Mouse (Mus musculus): ENCODE data around the gene Arap1. TPM values are rescaled to one million over a fixed set of nuclear protein-coding genes. Genes with fewer than 3 reads are reported as not detected.

Arap1 gene
- total RNA-seq, 2 experiments from 2014 or later = 17.9 to 19.9 TPM

DNA sequence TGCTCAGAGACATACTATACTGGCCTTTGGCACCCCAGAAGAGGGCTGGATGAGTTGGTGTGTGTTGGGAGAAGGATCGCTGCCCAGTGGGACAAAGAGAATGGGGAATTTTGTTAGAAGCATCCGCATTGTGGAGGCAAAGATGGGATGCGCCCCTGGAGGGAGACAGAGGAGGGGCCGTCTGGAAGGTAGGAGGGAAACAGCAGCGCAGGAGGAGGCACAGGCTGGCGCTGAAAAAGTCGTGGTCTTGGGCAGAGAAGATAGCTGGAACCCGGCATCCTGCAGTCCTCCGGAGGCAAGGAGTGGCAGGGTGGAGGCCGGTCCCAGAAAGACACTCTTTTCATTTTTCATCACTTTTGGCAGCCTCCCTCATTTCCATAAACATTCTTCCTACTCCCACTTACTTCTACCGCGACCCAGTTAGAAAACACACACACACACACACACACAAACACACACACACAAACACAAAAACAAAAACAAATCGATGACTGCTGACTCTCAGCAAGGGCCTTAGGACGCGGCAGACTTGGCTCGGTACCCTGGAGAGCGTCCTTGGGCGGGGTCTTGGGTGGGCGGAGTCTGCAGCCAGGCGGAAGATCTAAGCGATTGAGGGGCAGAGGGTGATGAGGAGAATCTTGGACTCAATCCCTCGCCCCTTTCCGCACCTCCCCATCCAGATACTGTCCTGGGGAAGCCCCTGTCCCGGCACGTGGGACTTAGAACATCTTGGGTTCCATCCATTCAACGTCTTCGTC, 71.3 kb downstream of the Arap1 start:
- intact Hi-C loops (cut with DNase I) = no loop called here
- DNase-seq (ENCODE audit: low spot score in 2 of 2) = peak; percentile 44 to 68

GRCm38 (mm10) chr7:101421529-101421928, 73.7 kb downstream of the Arap1 start, which contains the start of gene Pde2a:
TSS of gene Pde2a (plus strand) at chr7:101421691.
- intact Hi-C loops (cut with DNase I) = no loop called here
- DNase-seq (ENCODE audit: low spot score in 2 of 2) = peak; percentile 80 to 94

DNA sequence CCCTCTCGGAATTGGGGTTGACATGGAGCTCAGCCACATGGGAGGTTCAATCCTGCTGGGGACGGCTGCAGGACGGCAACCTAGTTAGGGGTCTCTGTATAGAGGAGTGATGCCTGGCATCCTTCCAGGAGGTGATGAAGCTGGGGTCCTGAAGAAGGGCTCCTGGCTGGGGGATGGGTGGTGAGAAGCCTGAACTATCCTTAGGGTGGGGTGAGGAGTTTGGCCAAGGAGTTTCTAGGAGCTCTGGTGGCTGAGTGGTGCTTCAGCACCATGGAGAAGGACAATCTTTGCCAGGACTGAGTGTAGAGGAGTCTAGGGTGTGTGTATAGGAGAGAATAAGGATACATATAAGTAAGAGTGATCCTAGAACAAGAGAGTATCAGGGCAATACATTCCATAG, 74.2 kb downstream of the Arap1 start:
- intact Hi-C loops (cut with DNase I) = no loop called here
- peak in 1 of 2 experiments; percentile 33 for DNase-seq (ENCODE audit: low spot score in 2 of 2)

- peak in 1 of 2 experiments; percentile 35 for DNase-seq (ENCODE audit: low spot score in 2 of 2)
- intact Hi-C loops (cut with DNase I) = no loop called here
Observed at GRCm38 (mm10) chr7:101422646-101423045, 74.8 kb downstream of the Arap1 start.

GRCm38 (mm10) chr7:101423970-101424369, 76.1 kb downstream of the Arap1 start:
- no peak for DNase-seq (ENCODE audit: low spot score in 2 of 2)
- intact Hi-C loops (cut with DNase I) = no loop called here

DNA sequence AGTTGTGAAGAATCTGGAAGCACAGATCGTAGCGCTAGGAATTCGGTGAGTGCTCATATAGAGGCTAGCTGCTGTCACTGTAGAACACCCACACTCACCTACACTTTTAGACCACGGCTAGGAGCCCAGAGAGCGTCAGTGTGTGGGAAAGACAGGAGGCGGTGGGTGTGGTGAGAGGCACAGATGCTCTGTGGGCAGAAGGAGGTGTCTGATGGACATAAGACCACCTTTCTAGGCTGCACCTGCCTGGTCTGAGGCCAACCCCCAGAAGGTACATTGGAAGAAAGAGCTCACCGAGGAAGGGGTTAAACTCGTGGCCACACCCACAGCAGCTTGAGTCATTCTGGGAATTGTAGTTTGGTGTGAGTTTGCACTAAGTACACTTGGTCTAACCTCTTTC, 78.8 kb downstream of the Arap1 start:
- DNase-seq (ENCODE audit: low spot score in 2 of 2) = peak; percentile 65 to 92
- intact Hi-C loops (cut with DNase I) = loop anchor here (2.0 to 5.0 kb wide), 2 partner anchors 76 to 112 kb away; no protein-coding TSS in a partner anchor

GRCm38 (mm10) chr7:101427736-101428135, 79.9 kb downstream of the Arap1 start:
- peak; percentile 67 to 73 for DNase-seq (ENCODE audit: low spot score in 2 of 2)
- intact Hi-C loops (cut with DNase I) = loop anchor here (2.0 to 5.0 kb wide), 2 partner anchors 75 to 111 kb away; no protein-coding TSS in a partner anchor

DNA sequence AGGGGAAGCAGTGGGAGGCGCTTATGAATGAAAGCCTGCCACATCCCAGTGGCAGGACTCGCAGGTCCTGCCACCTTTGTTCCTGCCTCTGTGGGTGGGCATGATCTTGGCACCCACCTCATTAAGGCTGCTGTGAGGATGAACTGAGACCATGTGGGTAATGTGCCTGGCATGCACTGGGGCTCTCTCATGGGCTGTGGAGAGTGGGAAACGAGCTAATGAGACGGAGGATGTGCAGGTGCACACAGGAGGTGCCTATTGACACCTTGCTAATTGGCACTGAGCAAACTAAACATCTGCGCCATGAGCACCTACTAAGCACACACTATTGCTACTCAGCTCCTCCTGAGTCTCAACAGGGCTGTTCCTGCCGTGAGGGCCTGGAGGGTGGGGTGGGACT, 87.2 kb downstream of the Arap1 start:
- no peak for DNase-seq (ENCODE audit: low spot score in 2 of 2)
- intact Hi-C loops (cut with DNase I) = no loop called here

DNA sequence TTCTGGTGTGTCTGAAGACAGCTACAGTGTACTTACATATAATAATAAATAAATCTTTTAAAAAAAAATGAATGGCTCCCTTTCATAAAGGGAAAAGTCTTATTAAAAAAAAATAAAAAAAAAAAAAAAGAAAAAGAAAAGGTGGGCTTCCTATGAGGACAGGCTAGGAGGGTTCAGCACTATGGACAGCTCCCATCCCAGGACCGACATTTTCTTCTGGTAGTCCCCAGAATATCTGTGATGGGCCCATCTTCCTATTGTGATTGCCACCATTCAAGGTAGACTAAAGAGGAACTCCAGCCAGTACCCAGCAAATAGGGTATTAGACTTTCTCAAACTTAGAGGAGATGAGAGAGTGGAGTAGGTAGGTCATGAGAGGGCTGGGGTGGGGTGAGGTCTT, 90.0 kb downstream of the Arap1 start:
- intact Hi-C loops (cut with DNase I) = no loop called here
- no peak for DNase-seq (ENCODE audit: low spot score in 2 of 2)

DNA sequence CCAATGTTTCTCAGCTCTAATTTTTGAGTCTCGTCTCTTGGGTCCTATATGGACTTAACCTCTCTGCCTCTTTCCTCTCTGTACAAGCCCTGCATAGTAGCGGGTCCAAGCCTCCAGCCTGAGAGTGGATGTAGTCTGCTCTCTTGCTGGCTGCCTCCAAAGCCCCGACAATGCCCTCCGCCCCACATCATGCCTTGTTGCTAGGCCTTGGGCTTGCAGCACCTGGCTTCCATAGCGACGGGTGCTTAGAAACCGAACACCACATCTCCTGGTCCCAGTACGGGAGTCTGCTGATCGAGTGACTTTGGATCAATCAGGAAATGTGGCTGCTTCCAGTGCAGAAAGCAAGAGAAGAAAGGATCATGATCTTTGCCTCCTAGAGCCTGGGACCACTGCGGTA, 95.2 kb downstream of the Arap1 start:
- DNase-seq (ENCODE audit: low spot score in 2 of 2) = no peak
- intact Hi-C loops (cut with DNase I) = no loop called here

GRCm38 (mm10) chr7:101444211-101444610, 96.3 kb downstream of the Arap1 start:
- intact Hi-C loops (cut with DNase I) = no loop called here
- no peak for DNase-seq (ENCODE audit: low spot score in 2 of 2)

GRCm38 (mm10) chr7:101449855-101450254, 102.0 kb downstream of the Arap1 start:
- no peak for DNase-seq (ENCODE audit: low spot score in 2 of 2)
- intact Hi-C loops (cut with DNase I) = loop anchor here (1.0 to 5.0 kb wide), 4 partner anchors 53 to 171 kb away; no protein-coding TSS in a partner anchor

DNA sequence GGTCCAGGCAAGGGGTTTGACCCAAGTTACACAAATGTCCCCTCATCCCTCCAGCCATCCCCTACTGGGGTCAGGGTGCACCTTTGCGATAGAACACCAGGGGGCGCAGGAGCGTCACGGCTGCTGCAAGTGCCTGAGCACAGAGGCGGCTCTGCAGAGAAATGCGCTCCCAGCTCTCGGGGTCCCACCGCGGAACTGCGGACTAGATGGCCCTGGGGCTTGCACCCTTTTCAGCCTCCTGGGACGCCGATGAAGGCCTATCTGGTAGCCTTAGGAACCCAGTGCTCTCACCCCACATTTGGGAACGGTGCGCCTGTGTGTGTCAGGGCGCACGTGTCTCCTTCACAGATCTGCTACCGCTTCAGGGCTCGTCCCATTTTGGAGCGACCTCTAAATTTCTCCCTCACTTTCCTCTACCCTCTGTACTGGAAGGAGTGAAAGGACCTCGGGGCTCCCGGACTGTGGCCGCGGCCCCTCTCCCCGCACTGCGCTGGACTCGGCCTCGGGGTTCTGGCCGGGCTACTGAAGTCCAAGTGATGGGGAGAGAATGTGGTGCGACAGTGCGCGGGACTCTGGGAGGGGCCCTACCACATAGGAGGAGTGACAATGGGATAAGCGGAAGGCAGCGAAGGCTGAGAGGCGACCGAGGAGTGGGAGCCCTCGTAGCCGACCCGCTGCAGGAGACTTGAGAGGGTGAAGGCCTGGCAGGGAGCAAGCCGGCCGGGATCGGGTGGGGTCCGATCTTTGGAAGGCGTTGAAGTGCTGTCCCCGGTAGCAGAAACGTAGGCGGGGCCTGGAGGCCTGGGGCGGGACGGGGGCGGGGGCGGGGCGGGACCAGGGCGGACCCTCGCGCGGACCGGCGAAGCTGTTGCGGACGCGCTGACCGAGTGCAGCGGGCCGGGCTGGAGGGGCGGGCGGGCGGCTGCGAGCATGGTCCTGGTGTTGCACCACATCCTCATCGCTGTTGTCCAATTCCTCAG, 102.8 kb downstream of the Arap1 start:
- intact Hi-C loops (cut with DNase I) = loop anchor here (1.0 to 5.0 kb wide), 4 partner anchors 53 to 170 kb away; no protein-coding TSS in a partner anchor
- peak; percentile 89 to 91 for DNase-seq (ENCODE audit: low spot score in 2 of 2)

DNA sequence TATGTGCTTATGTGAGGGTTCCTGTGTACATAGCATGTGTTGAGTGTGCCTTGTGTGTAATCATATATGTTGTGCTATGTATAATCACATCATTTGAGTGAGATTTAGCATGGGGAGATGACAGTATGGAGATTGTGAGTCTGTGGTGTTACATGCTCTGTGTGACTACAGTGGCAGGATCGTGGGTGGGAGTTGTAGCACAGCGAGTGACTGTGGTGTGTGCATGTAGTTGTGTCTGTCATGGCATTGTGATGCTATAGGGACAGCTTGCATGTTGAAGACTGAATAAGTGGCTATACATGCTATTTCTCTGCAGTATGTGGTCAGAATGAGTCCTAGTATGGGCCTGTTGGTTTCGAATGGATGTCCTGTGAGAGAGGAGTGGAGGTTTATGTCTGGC, 104.8 kb downstream of the Arap1 start:
- DNase-seq (ENCODE audit: low spot score in 2 of 2) = peak in 1 of 2 experiments; percentile 59
- intact Hi-C loops (cut with DNase I) = loop anchor here (5.0 kb wide), 1 partner anchor 70 kb away; no protein-coding TSS in a partner anchor

GRCm38 (mm10) chr7:101453296-101453695, 105.4 kb downstream of the Arap1 start:
- DNase-seq (ENCODE audit: low spot score in 2 of 2) = peak in 1 of 2 experiments; percentile 50
- intact Hi-C loops (cut with DNase I) = loop anchor here (5.0 kb wide), 1 partner anchor 69 kb away; no protein-coding TSS in a partner anchor

DNA sequence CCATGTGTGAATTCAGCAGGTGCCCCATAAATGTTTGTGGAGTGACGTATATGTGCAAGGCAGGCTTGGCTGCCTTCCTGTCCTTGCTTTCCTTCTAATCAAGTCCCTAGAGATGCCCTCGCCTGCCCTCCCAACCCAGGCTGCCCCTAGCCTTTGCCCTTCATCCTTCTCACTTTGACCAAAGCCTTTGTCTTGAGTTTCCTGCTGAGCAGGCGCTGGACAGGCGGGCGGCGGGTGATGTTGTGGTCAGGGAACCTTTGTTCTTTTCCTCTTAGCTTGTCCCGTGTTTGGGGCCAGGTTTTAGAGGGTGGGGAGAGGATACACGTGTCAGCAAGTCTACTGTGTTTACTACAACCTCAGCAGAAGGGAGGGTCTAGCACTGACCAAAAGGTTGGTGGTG, 105.9 kb downstream of the Arap1 start:
- intact Hi-C loops (cut with DNase I) = loop anchor here (5.0 kb wide), 1 partner anchor 69 kb away; no protein-coding TSS in a partner anchor
- DNase-seq (ENCODE audit: low spot score in 2 of 2) = no peak

- DNase-seq (ENCODE audit: low spot score in 2 of 2) = peak in 1 of 2 experiments; percentile 69
- intact Hi-C loops (cut with DNase I) = loop anchor here (5.0 kb wide), 1 partner anchor 68 kb away; no protein-coding TSS in a partner anchor
Observed at GRCm38 (mm10) chr7:101454479-101454878, 106.6 kb downstream of the Arap1 start.

GRCm38 (mm10) chr7:101455141-101455540, 107.3 kb downstream of the Arap1 start:
- intact Hi-C loops (cut with DNase I) = no loop called here

GRCm38 (mm10) chr7:101456318-101456717, 108.5 kb downstream of the Arap1 start:
- intact Hi-C loops (cut with DNase I) = no loop called here
- DNase-seq (ENCODE audit: low spot score in 2 of 2) = no peak

More at GRCm38 (mm10) chr7:101455141-101455540, 107.3 kb downstream of the Arap1 start:
- no peak for DNase-seq (ENCODE audit: low spot score in 2 of 2)

DNA sequence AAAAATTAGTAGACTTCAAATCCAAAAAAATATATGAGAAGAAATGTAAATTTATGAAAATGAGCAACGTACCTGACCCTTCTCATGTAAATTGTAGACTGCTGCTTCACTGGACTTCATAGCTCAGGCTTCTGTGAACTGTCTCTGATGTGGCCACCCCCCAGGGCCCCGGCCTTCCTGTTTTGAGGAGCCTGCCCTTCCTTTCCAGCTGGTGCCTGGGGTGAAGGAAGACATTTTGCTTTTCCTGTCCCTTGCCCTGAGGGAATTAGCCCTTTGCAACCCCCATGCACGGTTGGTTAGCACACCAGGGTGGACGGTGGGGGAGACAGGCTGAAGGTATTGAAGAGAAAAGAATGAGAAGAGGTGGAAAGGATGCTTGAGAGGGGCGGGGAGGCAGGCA, 108.9 kb downstream of the Arap1 start:
- DNase-seq (ENCODE audit: low spot score in 2 of 2) = no peak
- intact Hi-C loops (cut with DNase I) = no loop called here
